Mouse (Mus musculus) forebrain, embryonic 11.5 days (tissue): Measurements from ENCODE around the gene Pipox. TPM values are rescaled to one million over a fixed set of nuclear protein-coding genes. Genes with fewer than 3 reads are reported as not detected.

ENCODE experiments used
- ATAC-seq: fragments of 200-750 bp; cut with Nextera tagmentation; replicated peaks from 2 replicates; pipeline ENCODE4 v1.8.0; 2017; ENCODE audit warnings: moderate TSS enrichment; ENCODE audit not compliant: low FRiP score
- DNase-seq: peaks from one replicate; pipeline ENCODE4 v3.0.0-alpha.2; 2017; ENCODE audit warnings: low spot score
- H3K27ac ChIP-seq: fragments of 300-500 bp; sonication (generic); 2 replicates; pipeline ENCODE4 v1.5.1; 2014; ENCODE audit warnings: low read depth, low read length
- H3K27me3 ChIP-seq: fragments of 300-500 bp; sonication (generic); 2 replicates; pipeline ENCODE4 v1.6.1; 2014; ENCODE audit warnings: mild to moderate bottlenecking, low read length, mixed read lengths; ENCODE audit not compliant: control insufficient read depth, insufficient read depth
- H3K36me3 ChIP-seq: fragments of 300-500 bp; sonication (generic); 2 replicates; pipeline ENCODE4 v1.6.1; 2014; ENCODE audit warnings: mild to moderate bottlenecking, low read length, moderate library complexity, mixed read lengths; ENCODE audit not compliant: control insufficient read depth, insufficient read depth
- H3K4me1 ChIP-seq: fragments of 300-500 bp; sonication (generic); replicated peaks from 2 replicates; pipeline ENCODE4 v1.6.1; 2014; ENCODE audit warnings: low read length, mixed read lengths; ENCODE audit not compliant: control insufficient read depth, insufficient read depth
- H3K4me2 ChIP-seq: fragments of 300-500 bp; sonication (generic); 2 replicates; pipeline ENCODE4 v1.6.1; 2014; ENCODE audit warnings: low read depth, mild to moderate bottlenecking, low read length, moderate library complexity, mixed read lengths; ENCODE audit not compliant: severe bottlenecking
- H3K4me3 ChIP-seq: fragments of 300-500 bp; sonication (generic); 2 replicates; pipeline ENCODE4 v1.5.1; 2014; ENCODE audit warnings: low read depth, low read length
- H3K9ac ChIP-seq: fragments of 300-500 bp; sonication (generic); 2 replicates; pipeline ENCODE4 v1.6.1; 2014; ENCODE audit warnings: low read length
- H3K9me3 ChIP-seq: fragments of 300-500 bp; sonication (generic); 2 replicates; pipeline ENCODE4 v1.6.1; 2016; ENCODE audit warnings: low read length, mixed read lengths; ENCODE audit not compliant: control insufficient read depth
- WGBS: fragments of 180-500 bp; shearing (Covaris S2); extraction: QIAGEN DNeasy Blood & Tissue Kit; methylation state at CpG from one replicate; pipeline ENCODE4 v1.1.7; 2014; 5-methylcytosine and 5-hydroxymethylcytosine counted together
- polyA plus RNA-seq: library from polyadenylated mRNA; unstranded; fragments of >200 nt; fragmentation: Nextera tagmentation; extraction: Ambion mirVana; gene quantifications from 2 replicates; pipeline ENCODE4 v1.2.1, GENCODE M21; 2014

Pipox gene
- polyA plus RNA-seq, 1 experiment from 2014 or later: 13.6 TPM

- ATAC-seq: no peak
- H3K4me1 ChIP-seq: peaks cover 8% of the 10 kb centered on the region
- 49% methylated on average over 4 of the region's 4 CpGs for WGBS
- H3K36me3 ChIP-seq: no peaks in the 10 kb centered on the region; the same call in 1 of the 2 replicates
- no peaks in the 10 kb centered on the region for H3K27me3 ChIP-seq
- H3K27ac ChIP-seq: no peak overlapping the region
- no peak overlapping the region for H3K4me2 ChIP-seq
- H3K9ac ChIP-seq: no peak overlapping the region
- H3K9me3 ChIP-seq: no peaks in the 10 kb centered on the region
- H3K4me3 ChIP-seq: no peak overlapping the region
- no peak for DNase-seq
These were observed 50.0 kb downstream of the Pipox start for GRCm38 (mm10) chr11:77843906-77844200.

GRCm38 (mm10) chr11:77843068-77843905 is 50.6 kb downstream of the Pipox start:
- H3K9ac ChIP-seq: no peak overlapping the region
- peaks cover 6% of the 10 kb centered on the region for H3K4me1 ChIP-seq
- ATAC-seq (no peak), DNase-seq (no peak)
- 86% methylated on average over 21 of the region's 21 CpGs for WGBS
- H3K27me3 ChIP-seq: no peaks in the 10 kb centered on the region
- H3K4me2 ChIP-seq: no peak overlapping the region
- no peaks in the 10 kb centered on the region; the same call in 1 of the 2 replicates for H3K36me3 ChIP-seq
- no peak overlapping the region for H3K27ac ChIP-seq
- H3K9me3 ChIP-seq: no peaks in the 10 kb centered on the region
- H3K4me3 ChIP-seq: no peak overlapping the region

GRCm38 (mm10) chr11:77840523-77841245 is 53.2 kb downstream of the Pipox start:
- no peak for ATAC-seq
- no peaks in the 10 kb centered on the region for H3K27me3 ChIP-seq
- no peak for DNase-seq
- no peak overlapping the region for H3K4me3 ChIP-seq
- H3K27ac ChIP-seq: no peak overlapping the region
- H3K36me3 ChIP-seq: no peaks in the 10 kb centered on the region; the same call in 1 of the 2 replicates
- WGBS: 89% methylated on average over 16 of the region's 16 CpGs
- no peak overlapping the region for H3K4me2 ChIP-seq
- no peaks in the 10 kb centered on the region for H3K4me1 ChIP-seq
- H3K9ac ChIP-seq: no peak overlapping the region
- no peaks in the 10 kb centered on the region for H3K9me3 ChIP-seq

- no peak overlapping the region for H3K4me3 ChIP-seq
- 75% methylated on average over 5 of the region's 5 CpGs for WGBS
- H3K4me1 ChIP-seq: no peaks in the 10 kb centered on the region
- no peak overlapping the region for H3K27ac ChIP-seq
- DNase-seq (no peak), ATAC-seq (no peak)
- no peaks in the 10 kb centered on the region for H3K27me3 ChIP-seq
- H3K36me3 ChIP-seq: no peaks in the 10 kb centered on the region; the same call in 1 of the 2 replicates
- no peaks in the 10 kb centered on the region for H3K9me3 ChIP-seq
- H3K9ac ChIP-seq: no peak overlapping the region
- H3K4me2 ChIP-seq: no peak overlapping the region
These were observed 56.0 kb downstream of the Pipox start for GRCm38 (mm10) chr11:77837856-77838255.

GRCm38 (mm10) chr11:77836751-77837150 is 57.1 kb downstream of the Pipox start:
- WGBS: 79% methylated on average over 4 of the region's 4 CpGs
- Histone ChIP-seq H3K9me3 (no peaks in the 10 kb centered on the region), H3K4me1 (no peaks in the 10 kb centered on the region), H3K4me2 (no peak overlapping the region), H3K36me3 (no peaks in the 10 kb centered on the region), H3K27me3 (no peaks in the 10 kb centered on the region), H3K27ac (no peak overlapping the region), H3K4me3 (no peak overlapping the region), H3K9ac (no peak overlapping the region)
- ATAC-seq: no peak
- DNase-seq: no peak

GRCm38 (mm10) chr11:77836290-77836689 is 57.6 kb downstream of the Pipox start:
- Histone ChIP-seq H3K9me3 (no peaks in the 10 kb centered on the region), H3K4me3 (no peak overlapping the region), H3K4me1 (no peaks in the 10 kb centered on the region), H3K4me2 (no peak overlapping the region), H3K9ac (no peak overlapping the region), H3K36me3 (no peaks in the 10 kb centered on the region), H3K27ac (no peak overlapping the region), H3K27me3 (no peaks in the 10 kb centered on the region)
- DNase-seq (no peak), ATAC-seq (no peak)
- 70% methylated on average over 5 of the region's 5 CpGs for WGBS

GRCm38 (mm10) chr11:77835109-77835508 is 58.8 kb downstream of the Pipox start:
- H3K4me1 ChIP-seq: peaks cover 6% of the 10 kb centered on the region; the same call in 1 of the 2 replicates
- no peaks in the 10 kb centered on the region for H3K9me3 ChIP-seq
- H3K27me3 ChIP-seq: no peaks in the 10 kb centered on the region
- DNase-seq (no peak), ATAC-seq (no peak)
- 71% methylated on average over 3 of the region's 3 CpGs for WGBS
- H3K4me3 ChIP-seq: no peak overlapping the region
- H3K9ac ChIP-seq: no peak overlapping the region
- H3K27ac ChIP-seq: no peak overlapping the region
- H3K4me2 ChIP-seq: no peak overlapping the region
- no peaks in the 10 kb centered on the region for H3K36me3 ChIP-seq

GRCm38 (mm10) chr11:77832541-77832940 is 61.4 kb downstream of the Pipox start:
- H3K4me2 ChIP-seq: no peak overlapping the region
- no peak for ATAC-seq
- H3K4me1 ChIP-seq: peaks cover 6% of the 10 kb centered on the region; the same call in 1 of the 2 replicates
- H3K36me3 ChIP-seq: no peaks in the 10 kb centered on the region
- DNase-seq: no peak
- no peak overlapping the region for H3K27ac ChIP-seq
- peaks cover 3% of the 10 kb centered on the region; the same call in 1 of the 2 replicates for H3K27me3 ChIP-seq
- no peaks in the 10 kb centered on the region for H3K9me3 ChIP-seq
- H3K9ac ChIP-seq: no peak overlapping the region
- 93% methylated on average over 4 of the region's 4 CpGs for WGBS
- no peak overlapping the region for H3K4me3 ChIP-seq
